Mouse (Mus musculus): ENCODE data around the gene Cyp2w1. TPM values are rescaled to one million over a fixed set of nuclear protein-coding genes. Genes with fewer than 3 reads are reported as not detected.
"Not testable (repeated sequence)": the region's sequence is repeated elsewhere in the genome, so short reads cannot be mapped to it uniquely, and the experiment has no call there.

The Cyp2w1 gene
- polyA plus RNA-seq, 1 experiment from 2014 or later = not detected

GRCm38 (mm10) chr5:139324045-139324491, 28.3 kb upstream of the Cyp2w1 start:
- WGBS = 64% methylated on average over 5 of the region's 5 CpGs
- Histone ChIP-seq H3K4me3 (0 out of 2 replicates have a peak overlapping the region, but pooled peaks have one; percentile 76), H3K27ac (no peak overlapping the region), H3K36me3 (no peaks in the 10 kb centered on the region), H3K9me3 (no peaks in the 10 kb centered on the region), H3K27me3 (ENCODE audit: insufficient read depth, poor library complexity, severe bottlenecking) (peaks cover 63% of the 10 kb centered on the region), H3K4me1 (replicated peaks) (peaks cover 18% of the 10 kb centered on the region)
- DNase-seq (ENCODE audit: low spot score) = no peak

DNA sequence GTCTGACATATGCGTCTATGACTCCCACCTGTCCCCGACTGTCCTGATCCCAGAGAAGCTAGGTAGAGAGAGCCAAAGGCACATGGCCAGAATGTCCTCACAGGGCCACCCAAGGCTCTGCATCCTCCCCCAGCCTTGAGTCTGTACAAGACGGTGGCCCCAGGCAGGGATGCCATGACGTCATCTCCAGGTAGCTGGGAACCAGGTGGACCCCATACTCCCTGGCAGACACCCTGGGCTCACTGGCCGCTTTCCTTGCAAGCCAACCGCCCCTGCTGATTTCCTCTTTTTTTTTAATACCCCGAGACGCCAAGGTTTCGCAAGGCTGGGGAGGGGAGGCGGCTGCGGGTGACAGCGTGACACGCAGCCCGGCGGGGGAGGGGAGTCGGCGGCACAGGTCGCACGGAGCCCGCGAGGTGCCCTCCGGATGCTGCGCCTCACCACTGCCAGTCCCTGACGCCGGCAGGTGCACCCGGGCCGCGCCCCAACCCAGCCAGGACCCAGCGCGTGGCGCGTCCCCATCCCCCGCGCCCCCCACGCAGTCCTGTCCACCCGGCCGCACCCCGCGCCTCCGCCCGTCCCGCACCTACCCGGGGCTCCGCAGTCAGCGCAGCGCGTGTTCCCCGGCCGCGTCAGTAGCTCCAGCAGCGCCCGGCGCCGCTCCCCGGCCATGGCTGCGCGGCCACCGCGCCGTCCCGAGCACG, 27.6 kb upstream of the Cyp2w1 start:
- DNase-seq (ENCODE audit: low spot score) = peak; percentile 27
- H3K4me3 ChIP-seq = peak overlapping the region; percentile 76
- WGBS = 2% methylated on average over 60 of the region's 62 CpGs
- H3K9me3 ChIP-seq = no peaks in the 10 kb centered on the region
- no peaks in the 10 kb centered on the region for H3K36me3 ChIP-seq
- H3K4me1 ChIP-seq (replicated peaks) = peaks cover 18% of the 10 kb centered on the region
- H3K27ac ChIP-seq = peak overlapping the region; percentile 69
- H3K27me3 ChIP-seq (ENCODE audit: insufficient read depth, poor library complexity, severe bottlenecking) = peaks cover 67% of the 10 kb centered on the region

- no peaks in the 10 kb centered on the region for H3K9me3 ChIP-seq
- DNase-seq (ENCODE audit: low spot score) = peak; percentile 36
- H3K4me1 ChIP-seq (replicated peaks) = peaks cover 18% of the 10 kb centered on the region
- 4% methylated on average over 61 of the region's 61 CpGs for WGBS
- peaks cover 67% of the 10 kb centered on the region for H3K27me3 ChIP-seq (ENCODE audit: insufficient read depth, poor library complexity, severe bottlenecking)
- H3K4me3 ChIP-seq = peak within 1 kb of the TSS; percentile 76
- H3K27ac ChIP-seq = peak within 1 kb of the TSS; percentile 69
- H3K36me3 ChIP-seq = no peaks in the 10 kb centered on the region
Observed at GRCm38 (mm10) chr5:139325395-139325966, 26.9 kb upstream of the Cyp2w1 start, which contains the start of gene Adap1. TSS of gene Adap1 (minus strand) at chr5:139325622.

DNA sequence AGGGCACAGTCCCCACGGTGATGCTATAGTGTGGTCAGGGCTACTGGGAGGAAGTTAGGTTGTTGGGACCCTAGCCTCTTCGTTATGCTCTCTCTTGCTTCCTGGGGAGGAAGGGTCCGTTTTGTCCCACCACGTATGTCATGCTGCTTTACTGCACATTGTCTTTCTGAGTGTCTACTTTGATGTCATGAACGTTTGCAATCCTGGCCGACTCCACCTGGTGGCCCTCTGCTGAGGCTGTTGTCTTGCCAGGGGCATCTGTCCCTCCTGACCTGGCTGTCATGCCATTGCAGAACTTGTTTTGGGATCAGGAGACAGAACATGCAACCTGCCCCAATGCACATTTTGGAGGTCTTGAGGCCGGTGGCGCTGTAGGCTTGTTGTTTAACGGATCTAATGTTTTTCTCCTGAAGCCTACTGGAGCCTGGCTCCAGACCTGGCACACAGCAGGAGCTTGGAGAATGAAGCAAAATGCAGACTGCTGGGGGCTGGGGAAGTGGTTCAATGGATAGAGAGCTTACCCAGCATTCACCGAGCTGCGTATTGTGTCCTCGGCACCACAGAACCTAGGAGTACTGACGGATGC, 26.2 kb upstream of the Cyp2w1 start:
- peaks cover 18% of the 10 kb centered on the region for H3K4me1 ChIP-seq (replicated peaks)
- H3K27me3 ChIP-seq (ENCODE audit: insufficient read depth, poor library complexity, severe bottlenecking) = peaks cover 68% of the 10 kb centered on the region
- H3K27ac ChIP-seq = no peak overlapping the region
- no peaks in the 10 kb centered on the region for H3K36me3 ChIP-seq
- H3K4me3 ChIP-seq = no peak overlapping the region
- DNase-seq (ENCODE audit: low spot score) = no peak
- no peaks in the 10 kb centered on the region for H3K9me3 ChIP-seq
- WGBS = 67% methylated on average over 13 of the region's 13 CpGs

DNA sequence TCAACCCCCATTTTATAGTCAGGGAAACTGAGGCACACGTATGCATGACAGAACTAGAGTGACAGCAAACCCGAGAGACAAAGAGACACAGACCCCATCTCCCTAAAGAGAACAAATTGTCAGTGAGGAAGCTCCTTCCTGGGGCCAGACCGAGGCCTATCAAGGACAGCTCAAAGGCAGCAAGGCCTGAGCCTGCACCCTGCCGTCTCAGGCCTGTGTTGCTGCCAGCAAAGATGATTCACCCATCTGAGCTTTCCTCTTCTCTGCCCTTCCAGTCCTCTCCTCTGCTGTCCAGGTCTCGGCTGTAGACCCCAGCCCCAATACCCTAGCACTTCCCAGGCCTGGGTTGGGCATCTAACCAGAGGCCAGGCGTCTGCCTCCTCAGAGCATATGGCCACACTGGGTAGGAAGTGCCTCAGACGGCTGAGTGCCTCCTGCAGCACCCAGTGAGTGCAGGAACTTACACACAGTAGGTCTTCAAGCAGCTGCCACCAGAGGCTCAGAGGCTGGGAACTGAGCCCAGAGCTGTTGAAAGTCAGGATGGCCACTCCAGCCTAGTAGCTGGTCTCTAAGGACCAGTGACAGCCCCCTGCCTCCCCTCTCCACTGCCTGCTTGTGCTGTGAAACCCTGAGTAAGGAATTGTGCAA, 25.3 kb upstream of the Cyp2w1 start:
- no peak overlapping the region for H3K4me3 ChIP-seq
- no peak overlapping the region for H3K27ac ChIP-seq
- H3K36me3 ChIP-seq = no peaks in the 10 kb centered on the region
- DNase-seq (ENCODE audit: low spot score) = no peak
- peaks cover 68% of the 10 kb centered on the region for H3K27me3 ChIP-seq (ENCODE audit: insufficient read depth, poor library complexity, severe bottlenecking)
- peaks cover 21% of the 10 kb centered on the region for H3K4me1 ChIP-seq (replicated peaks)
- H3K9me3 ChIP-seq = no peaks in the 10 kb centered on the region
- 72% methylated on average over 7 of the region's 7 CpGs for WGBS

DNA sequence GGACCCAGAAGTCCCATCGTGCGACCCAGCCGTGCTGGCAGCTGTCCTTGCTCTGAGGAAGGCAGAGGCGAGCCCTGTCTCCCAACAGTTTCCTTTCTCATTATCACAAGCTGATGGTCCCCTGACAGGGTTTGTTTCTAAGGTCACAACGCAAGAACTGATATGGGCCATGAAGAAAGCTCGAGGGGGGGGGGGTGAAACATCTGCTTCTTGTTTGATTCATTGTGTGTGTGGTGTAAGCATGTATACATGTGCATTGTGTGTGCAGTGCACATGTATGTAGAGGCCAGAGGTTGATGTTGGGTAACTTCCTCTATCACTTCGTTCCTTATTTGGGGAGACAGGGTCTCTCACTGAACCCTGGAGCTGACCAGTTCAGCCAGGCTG, 24.8 kb upstream of the Cyp2w1 start:
- 79% methylated on average over 7 of the region's 7 CpGs for WGBS
- Histone ChIP-seq H3K4me1 (replicated peaks) (peaks cover 21% of the 10 kb centered on the region), H3K9me3 (no peaks in the 10 kb centered on the region), H3K36me3 (no peaks in the 10 kb centered on the region), H3K4me3 (no peak overlapping the region), H3K27ac (no peak overlapping the region), H3K27me3 (ENCODE audit: insufficient read depth, poor library complexity, severe bottlenecking) (peaks cover 63% of the 10 kb centered on the region)
- no peak for DNase-seq (ENCODE audit: low spot score)

DNA sequence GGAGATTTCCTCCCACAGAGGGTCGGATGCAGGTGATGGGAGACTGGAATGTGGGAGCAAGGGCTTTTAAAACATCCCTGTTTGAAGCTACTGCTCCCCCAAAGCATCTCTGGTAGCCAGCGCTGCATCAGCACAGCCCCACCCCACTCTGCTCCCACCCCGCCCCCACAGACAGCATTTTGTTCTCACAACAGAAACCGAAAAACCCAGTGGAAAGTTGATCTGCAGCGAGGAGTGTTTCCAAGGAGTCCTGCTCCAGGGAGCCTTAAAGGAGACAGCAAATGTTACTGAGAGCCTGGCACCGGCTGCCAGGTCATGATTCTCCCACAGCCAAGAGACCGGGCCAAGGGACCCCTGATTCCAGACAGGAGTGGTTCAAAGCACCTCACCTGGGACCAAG, 21.7 kb upstream of the Cyp2w1 start:
- Histone ChIP-seq H3K27ac (no peak overlapping the region), H3K36me3 (peaks cover 15% of the 10 kb centered on the region), H3K27me3 (ENCODE audit: insufficient read depth, poor library complexity, severe bottlenecking) (peaks cover 32% of the 10 kb centered on the region), H3K4me1 (replicated peaks) (peaks cover 3% of the 10 kb centered on the region; the same call in 1 of the 2 replicates), H3K9me3 (no peaks in the 10 kb centered on the region), H3K4me3 (no peak overlapping the region)
- DNase-seq (ENCODE audit: low spot score) = no peak
- WGBS = 73% methylated on average over 7 of the region's 7 CpGs

DNA sequence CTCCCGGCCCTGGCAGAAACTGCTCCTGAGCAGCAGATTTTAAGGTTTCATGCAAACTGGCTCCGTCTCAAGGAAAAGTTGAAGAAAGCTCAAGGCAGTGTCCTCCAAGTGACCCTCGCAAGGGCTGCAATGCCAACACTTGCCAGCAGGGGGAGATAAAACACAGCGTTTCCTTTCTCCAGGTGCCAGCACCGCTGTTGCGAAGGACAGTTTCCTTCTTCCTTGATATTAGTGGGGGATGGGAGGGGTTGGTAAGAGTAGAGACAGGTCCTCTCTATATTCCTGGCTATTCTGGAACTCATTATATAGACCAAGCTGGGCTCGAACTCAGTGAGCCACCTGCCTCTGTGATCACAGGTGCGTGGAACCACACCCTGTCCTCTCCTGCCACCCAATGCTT, 20.7 kb upstream of the Cyp2w1 start:
- Histone ChIP-seq H3K4me1 (replicated peaks) (0 out of 2 replicates have a peak, but pooled peaks cover 3% of the 10 kb centered on the region), H3K27me3 (ENCODE audit: insufficient read depth, poor library complexity, severe bottlenecking) (peaks cover 22% of the 10 kb centered on the region), H3K4me3 (no peak overlapping the region), H3K9me3 (no peaks in the 10 kb centered on the region), H3K27ac (no peak overlapping the region), H3K36me3 (peaks cover 25% of the 10 kb centered on the region)
- peak; percentile 80 for DNase-seq (ENCODE audit: low spot score)
- 21% methylated on average over 8 of the region's 8 CpGs for WGBS

DNA sequence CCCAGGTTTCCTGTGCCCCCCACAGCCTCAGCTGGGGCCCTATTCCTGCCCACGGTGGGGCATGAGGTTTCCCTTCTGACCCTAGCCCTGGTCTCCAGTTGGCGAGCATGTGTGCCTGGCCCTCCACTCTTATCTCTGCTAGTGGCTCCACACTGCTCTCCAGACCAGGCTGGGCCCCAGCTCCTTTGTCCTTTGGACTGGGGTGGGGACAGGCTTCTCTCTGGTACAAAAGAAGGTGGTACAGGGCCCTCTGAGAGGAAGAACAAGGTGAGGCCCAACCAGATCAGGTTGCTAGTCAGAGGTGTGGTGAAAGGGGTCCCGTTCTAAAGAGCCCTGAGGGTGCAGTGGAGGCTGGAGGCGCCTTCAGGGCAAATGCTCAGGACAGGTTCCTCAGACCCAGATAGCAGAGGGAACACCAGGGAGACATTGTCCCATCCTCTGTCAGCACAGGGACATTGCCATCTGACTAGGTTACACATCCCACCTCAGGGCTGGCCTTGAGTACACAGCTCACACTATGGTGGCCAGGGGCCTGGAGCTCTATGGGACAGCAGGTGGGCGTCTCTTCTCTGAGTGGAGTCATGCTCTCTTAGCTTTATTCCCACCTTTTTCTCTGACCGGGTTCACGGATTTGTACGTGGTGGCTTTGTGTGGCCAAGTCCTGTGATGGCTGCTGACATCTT, 19.7 kb upstream of the Cyp2w1 start:
- Histone ChIP-seq H3K4me3 (no peak overlapping the region), H3K36me3 (peaks cover 34% of the 10 kb centered on the region)
- WGBS = 84% methylated on average over 8 of the region's 8 CpGs

GRCm38 (mm10) chr5:139333301-139334013, 19.0 kb upstream of the Cyp2w1 start:
- 84% methylated on average over 16 of the region's 16 CpGs for WGBS
- no peak for DNase-seq (ENCODE audit: low spot score)

More for the DNA sequence above, 19.7 kb upstream of the Cyp2w1 start:
- no peak for DNase-seq (ENCODE audit: low spot score)
- 0 out of 2 replicates have a peak, but pooled peaks cover 3% of the 10 kb centered on the region for H3K4me1 ChIP-seq (replicated peaks)
- peaks cover 12% of the 10 kb centered on the region; the same call in 1 of the 2 replicates for H3K27me3 ChIP-seq (ENCODE audit: insufficient read depth, poor library complexity, severe bottlenecking)
- no peak overlapping the region for H3K27ac ChIP-seq
- H3K9me3 ChIP-seq = no peaks in the 10 kb centered on the region

GRCm38 (mm10) chr5:139334394-139334793, 18.0 kb upstream of the Cyp2w1 start:
- DNase-seq (ENCODE audit: low spot score); H3K4me3 ChIP-seq; H3K27ac ChIP-seq; H3K9me3 ChIP-seq: not testable (repeated sequence)
- peaks cover 11% of the 10 kb centered on the region; the same call in 1 of the 2 replicates for H3K27me3 ChIP-seq (ENCODE audit: insufficient read depth, poor library complexity, severe bottlenecking)
- 86% methylated on average over 10 of the region's 10 CpGs for WGBS
- H3K4me1 ChIP-seq (replicated peaks) = peaks cover 10% of the 10 kb centered on the region; the same call in 1 of the 2 replicates
- peaks cover 51% of the 10 kb centered on the region for H3K36me3 ChIP-seq

More at GRCm38 (mm10) chr5:139333301-139334013, 19.0 kb upstream of the Cyp2w1 start:
- 0 out of 2 replicates have a peak, but pooled peaks cover 5% of the 10 kb centered on the region for H3K4me1 ChIP-seq (replicated peaks)
- no peaks in the 10 kb centered on the region for H3K9me3 ChIP-seq
- peaks cover 42% of the 10 kb centered on the region for H3K36me3 ChIP-seq
- peaks cover 11% of the 10 kb centered on the region; the same call in 1 of the 2 replicates for H3K27me3 ChIP-seq (ENCODE audit: insufficient read depth, poor library complexity, severe bottlenecking)
- H3K4me3 ChIP-seq = no peak overlapping the region
- H3K27ac ChIP-seq = no peak overlapping the region

All from hindbrain, embryonic 10.5 days (tissue).